Comparison of ENCODE assay signal across 34 mouse cellular contexts in the genomic region with DNA sequence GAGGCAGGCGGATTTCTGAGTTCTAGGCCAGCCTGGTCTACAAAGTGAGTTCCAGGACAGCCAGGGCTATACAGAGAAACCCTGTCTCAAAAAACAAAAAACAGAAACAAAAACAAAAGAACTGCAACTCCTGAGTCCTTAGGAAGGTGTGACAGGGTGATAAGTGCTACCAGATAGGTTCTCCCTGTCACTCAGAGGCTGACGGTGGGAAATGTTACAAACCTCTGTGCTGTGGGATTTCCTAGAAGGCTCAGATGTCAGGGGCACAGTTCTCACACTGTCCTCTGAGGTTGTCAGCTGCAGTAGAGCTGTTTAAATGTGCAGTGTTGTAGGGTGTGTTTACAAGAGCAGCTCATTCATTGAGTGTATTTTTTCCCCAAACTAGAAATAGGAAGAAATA. TPM values are rescaled to one million over a fixed set of nuclear protein-coding genes. Genes with fewer than 3 reads are reported as not detected.
DNase-seq lines count a peak whose midpoint lies in the region; ATAC-seq lines count a peak whose summit lies in the region.
"Had no signal": no experiment of that assay in that cellular context is flagged by ENCODE, and none has a peak within 500 bp of the region (broad histone marks: within the 10 kb centered on the region; RNA-seq: fewer than 3 reads in every experiment).

No protein-coding gene starts in this region.

- no peak for DNase-seq in liver
- peak; percentile 28 for DNase-seq in c-Kit-positive CD71-negative TER-119-negative erythroid progenitor cells, embryonic 14.5 days (ENCODE audit: low read depth)
- no peak for DNase-seq in liver, embryonic 13.5 days
- DNase-seq in kidney, adult 18-20 months = no peak
- DNase-seq in layer of hippocampus, postnatal 14 days (ENCODE audit: low spot score in 2 of 2) = no peak
- DNase-seq in embryo, embryonic 9.5 days (ENCODE audit: extremely low spot score) = no peak
- DNase-seq: adrenal gland, adult 2 months; adrenal gland, postnatal 25 days; cerebellum, adult 11-12 months; cerebellum, adult 8-10 months; cerebellum, postnatal 10 days; cerebellum, postnatal 36 days; embryo, embryonic 11 days; gastrocnemius, postnatal 10 days; gastrocnemius, postnatal 36 days; heart, adult 11 months had no signal

- no peak overlapping the region for H3K9ac ChIP-seq in liver, embryonic 12.5 days
- H3K9ac ChIP-seq in liver, embryonic 13.5 days = no peak overlapping the region
- H3K9ac ChIP-seq: forebrain, embryonic 13.5 days; hindbrain, embryonic 14.5 days had no signal

- no peak overlapping the region for H3K27ac ChIP-seq in liver, embryonic 12.5 days
- no peak overlapping the region for H3K27ac ChIP-seq in liver, embryonic 13.5 days
- H3K27ac ChIP-seq: forebrain, embryonic 10.5 days; forebrain, embryonic 13.5 days; hindbrain, embryonic 14.5 days; hindbrain, postnatal 0 days had no signal

- H3K4me1 ChIP-seq in liver, embryonic 12.5 days = peaks cover 29% of the 10 kb centered on the region
- peaks cover 26% of the 10 kb centered on the region for H3K4me1 ChIP-seq in liver, embryonic 13.5 days (replicated peaks)

- H3K4me2 ChIP-seq in liver, embryonic 12.5 days = no peak overlapping the region
- no peak overlapping the region for H3K4me2 ChIP-seq in liver, embryonic 13.5 days
- H3K4me2 ChIP-seq: forebrain, embryonic 13.5 days; heart, embryonic 11.5 days; hindbrain, embryonic 14.5 days had no signal

- H3K36me3 ChIP-seq in liver, embryonic 12.5 days = peaks cover 45% of the 10 kb centered on the region
- peaks cover 39% of the 10 kb centered on the region for H3K36me3 ChIP-seq in liver, embryonic 13.5 days

- no peak overlapping the region for H3K4me3 ChIP-seq in liver, embryonic 12.5 days
- no peak overlapping the region for H3K4me3 ChIP-seq in liver, embryonic 13.5 days (replicated peaks)
- H3K4me3 ChIP-seq: forebrain, embryonic 10.5 days; forebrain, embryonic 13.5 days had no signal

- H3K9me3 ChIP-seq in liver, embryonic 12.5 days (replicated peaks) = peaks cover 9% of the 10 kb centered on the region
- H3K9me3 ChIP-seq in liver, embryonic 13.5 days (replicated peaks) = peaks cover 6% of the 10 kb centered on the region; the same call in 1 of the 2 replicates
- H3K9me3 ChIP-seq: forebrain, embryonic 13.5 days had no signal

- WGBS in liver, embryonic 12.5 days (ENCODE audit: insufficient replicate concordance) = 42% methylated on average over 2 of the region's 2 CpGs
- 46% methylated on average over 2 of the region's 2 CpGs for WGBS in liver, embryonic 13.5 days (ENCODE audit: insufficient replicate concordance)

- H3K27me3 ChIP-seq in liver, embryonic 12.5 days (replicated peaks) = no peaks in the 10 kb centered on the region
- H3K27me3 ChIP-seq in liver, embryonic 13.5 days = no peaks in the 10 kb centered on the region
- H3K27me3 ChIP-seq: forebrain, embryonic 13.5 days had no signal

- peak; percentile 68 for ATAC-seq in liver, embryonic 12.5 days
- ATAC-seq in liver, embryonic 13.5 days (ENCODE audit: low read depth) = peak; percentile 49
- ATAC-seq in megakaryocyte-erythroid progenitor cell, adult 5-6 weeks (replicated peaks; ENCODE audit: low FRiP score, low TSS enrichment, poor library complexity, severe bottlenecking) = 0 out of 2 replicates have a peak, but pooled peaks have one; percentile 32
- ATAC-seq: CD4-positive, CD25-positive, alpha-beta regulatory T cell, adult 4 months; forebrain, embryonic 13.5 days; forebrain, embryonic 16.5 days; hindbrain, postnatal 0 days; inflammation-experienced regulatory T-cells, adult 6 months; intestine, embryonic 16.5 days had no signal

RNA-seq across cellular contexts. Expression of a gene that starts 8.5 kb away (rescaled TPM):
- polyA plus RNA-seq in liver, embryonic 12.5 days (2016; fragmentation: Nextera tagmentation; extraction: Ambion mirVana) = 14.8 and 18.2 TPM in 2 replicates
- polyA plus RNA-seq in liver, embryonic 13.5 days (2015; fragmentation: Nextera tagmentation; extraction: Ambion mirVana) = 12.4 and 14.6 TPM in 2 replicates
- 26.7 and 28.0 TPM in 2 replicates for total RNA-seq in megakaryocyte-erythroid progenitor cell, adult 5-6 weeks (2014; fragmentation: Nextera tagmentation)
- 44.5 and 49.0 TPM in 2 replicates for total RNA-seq in megakaryocyte-erythroid progenitor cell, adult 5-6 weeks (2017)
- 10 to 100 TPM; 19.3 to 24.1 TPM for total RNA-seq in layer of hippocampus, postnatal 14 days (2021)

RNA-seq across cellular contexts. Expression of a gene that starts 33.2 kb away (rescaled TPM):
- polyA plus RNA-seq in liver, embryonic 12.5 days (2016; fragmentation: Nextera tagmentation; extraction: Ambion mirVana) = 10.7 and 10.9 TPM in 2 replicates
- polyA plus RNA-seq in liver, embryonic 13.5 days (2015; fragmentation: Nextera tagmentation; extraction: Ambion mirVana) = 10.3 and 11.6 TPM in 2 replicates
- 24.4 and 31.2 TPM in 2 replicates for total RNA-seq in megakaryocyte-erythroid progenitor cell, adult 5-6 weeks (2014; fragmentation: Nextera tagmentation)
- 29.7 and 43.5 TPM in 2 replicates for total RNA-seq in megakaryocyte-erythroid progenitor cell, adult 5-6 weeks (2017)
- 10 to 100 TPM; 14.4 to 15.0 TPM for total RNA-seq in layer of hippocampus, postnatal 14 days (2021)

RNA-seq across cellular contexts. Expression of a gene that starts 38.2 kb away (rescaled TPM):
- not detected in 2 replicates for polyA plus RNA-seq in liver, embryonic 12.5 days (2016; fragmentation: Nextera tagmentation; extraction: Ambion mirVana)
- not detected in 2 replicates for polyA plus RNA-seq in liver, embryonic 13.5 days (2015; fragmentation: Nextera tagmentation; extraction: Ambion mirVana)
- not detected in 2 replicates for total RNA-seq in megakaryocyte-erythroid progenitor cell, adult 5-6 weeks (2014; fragmentation: Nextera tagmentation)
- not detected in 2 replicates for total RNA-seq in megakaryocyte-erythroid progenitor cell, adult 5-6 weeks (2017)
- total RNA-seq in layer of hippocampus, postnatal 14 days (2021) = under 1 TPM; 0.38 to 0.51 TPM
- total RNA-seq: adrenal gland, adult 2 months; adrenal gland, postnatal 25 days; gastrocnemius, adult 18-20 months; gastrocnemius, postnatal 10 days; gastrocnemius, postnatal 36 days; heart, adult 8-10 months; heart, postnatal 25 days; hematopoietic stem cell, adult 5-6 weeks had no signal
- polyA plus RNA-seq: C2C12; heart, embryonic 14.5 days; heart, postnatal 0 days had no signal
